Comparison of ENCODE assay signal across 8 mouse cellular contexts in the genomic region with DNA sequence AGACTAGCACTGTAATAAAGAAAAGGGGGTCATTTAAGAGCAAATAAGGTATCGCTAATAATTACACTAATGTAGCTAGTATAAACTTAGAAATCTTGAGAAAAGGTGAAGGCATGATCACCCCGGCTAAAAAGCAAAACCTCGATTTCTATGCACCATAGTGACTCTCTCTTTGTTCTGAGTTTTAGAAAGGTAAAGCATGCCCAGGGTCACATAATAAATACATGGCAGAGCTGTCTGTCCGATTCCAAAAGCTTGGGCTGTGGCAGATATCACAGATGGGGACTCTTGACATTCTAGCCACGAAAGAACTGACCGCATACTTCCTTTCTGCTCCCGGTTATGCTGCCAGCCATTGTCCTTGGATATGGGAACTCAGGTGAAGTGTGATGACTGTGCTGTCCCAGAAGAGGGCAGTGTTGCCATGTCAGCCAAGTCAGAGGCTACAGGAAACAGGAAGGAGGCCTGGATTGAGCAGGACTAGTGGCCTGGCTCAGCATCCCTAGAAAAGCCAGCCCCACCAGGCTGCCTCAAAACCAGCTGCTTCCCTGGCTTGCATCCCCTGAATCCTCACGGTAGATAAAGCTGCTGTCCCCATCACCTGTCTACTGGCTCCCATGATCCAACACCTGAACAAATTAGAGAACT.
DNase-seq lines count a peak whose midpoint lies in the region; ATAC-seq and TF ChIP-seq lines count a peak whose summit lies in the region.

No protein-coding gene starts in this region.

- no peaks in the 10 kb centered on the region for H3K27me3 ChIP-seq in embryonic facial prominence, embryonic 10.5 days (replicated peaks; ENCODE audit: low read depth, poor library complexity, severe bottlenecking)
- no peaks in the 10 kb centered on the region for H3K27me3 ChIP-seq in hindbrain, embryonic 15.5 days
- H3K27me3 ChIP-seq in liver, postnatal 0 days (ENCODE audit: insufficient read depth, low read length) = no peaks in the 10 kb centered on the region

- no peak overlapping the region for H3K4me2 ChIP-seq in hindbrain, embryonic 15.5 days
- H3K4me2 ChIP-seq in liver, postnatal 0 days (ENCODE audit: low read depth, low read length) = no peak overlapping the region

- 45% methylated on average over 8 of the region's 8 CpGs for WGBS in embryonic facial prominence, embryonic 10.5 days
- WGBS in hindbrain, embryonic 15.5 days = 40% methylated on average over 8 of the region's 8 CpGs
- WGBS in liver, postnatal 0 days (ENCODE audit: insufficient replicate concordance) = 30% methylated on average over 8 of the region's 8 CpGs

- no peaks in the 10 kb centered on the region for H3K9me3 ChIP-seq in embryonic facial prominence, embryonic 10.5 days
- no peaks in the 10 kb centered on the region for H3K9me3 ChIP-seq in hindbrain, embryonic 15.5 days
- no peaks in the 10 kb centered on the region for H3K9me3 ChIP-seq in liver, postnatal 0 days (ENCODE audit: low read length)

- TF ChIP-seq CTCF in gastrocnemius, adult 2 months (IDR thresholded peaks at IDR 0.05) = peak; percentile 47
- peak; percentile 49 for TF ChIP-seq CTCF in liver, postnatal 0 days (IDR thresholded peaks at IDR 0.05; ENCODE audit: low read depth)

- H3K4me3 ChIP-seq in gastrocnemius, adult 2 months = no peak overlapping the region
- no peak overlapping the region for H3K4me3 ChIP-seq in embryonic facial prominence, embryonic 10.5 days
- no peak overlapping the region for H3K4me3 ChIP-seq in hindbrain, embryonic 15.5 days
- H3K4me3 ChIP-seq in liver, postnatal 0 days (ENCODE audit: low read depth, low read length) = no peak overlapping the region

- no peak overlapping the region for H3K27ac ChIP-seq in gastrocnemius, adult 2 months
- H3K27ac ChIP-seq in embryonic facial prominence, embryonic 10.5 days (replicated peaks) = no peak overlapping the region
- H3K27ac ChIP-seq in hindbrain, embryonic 15.5 days (replicated peaks) = peak overlapping the region; percentile 64
- H3K27ac ChIP-seq in liver, postnatal 0 days (ENCODE audit: low read depth) = no peak overlapping the region

- no peak for DNase-seq in gastrocnemius, adult 2 months
- DNase-seq in gastrocnemius, postnatal 14 days = no peak
- DNase-seq in adrenal gland, adult 2 months = peak; percentile 12
- DNase-seq in embryonic facial prominence, embryonic 10.5 days (ENCODE audit: low spot score) = peak; percentile 66
- peak; percentile 11 for DNase-seq in liver, postnatal 0 days
- peak; percentile 79 for DNase-seq in retina, embryonic 14.5 days (ENCODE audit: low spot score)

- no peaks in the 10 kb centered on the region for H3K36me3 ChIP-seq in embryonic facial prominence, embryonic 10.5 days (replicated peaks)
- H3K36me3 ChIP-seq in hindbrain, embryonic 15.5 days = no peaks in the 10 kb centered on the region
- no peaks in the 10 kb centered on the region for H3K36me3 ChIP-seq in liver, postnatal 0 days (replicated peaks; ENCODE audit: insufficient read depth, low read length)

- peak; percentile 91 for ATAC-seq in hindbrain, embryonic 15.5 days (ENCODE audit: low FRiP score, low read depth)
- ATAC-seq in liver, postnatal 0 days = no peak
- ATAC-seq in megakaryocyte progenitor cell, adult 5-6 weeks (replicated peaks; ENCODE audit: poor library complexity) = no peak

- H3K9ac ChIP-seq in hindbrain, embryonic 15.5 days = no peak overlapping the region
- H3K9ac ChIP-seq in liver, postnatal 0 days (replicated peaks) = no peak overlapping the region

- TF ChIP-seq EP300 in liver, postnatal 0 days (IDR thresholded peaks at IDR 0.05; ENCODE audit: low read depth) = no peak

- intact Hi-C loops in gastrocnemius, adult 2 months (cut with DNase I) = no loop called here
- intact Hi-C loops in gastrocnemius, postnatal 14 days (cut with DNase I; ENCODE audit: low total_unique reads) = no loop called here

- H3K4me1 ChIP-seq in embryonic facial prominence, embryonic 10.5 days = 0 out of 2 replicates have a peak, but pooled peaks cover 3% of the 10 kb centered on the region
- H3K4me1 ChIP-seq in hindbrain, embryonic 15.5 days (replicated peaks) = peaks cover 11% of the 10 kb centered on the region; the same call in 1 of the 2 replicates
- no peaks in the 10 kb centered on the region for H3K4me1 ChIP-seq in liver, postnatal 0 days (ENCODE audit: insufficient read depth)

Comparison
In these comparisons a context has a peak if more than half of its experiments do, and no peak if none do; other contexts are left out.
1. DNase-seq: peak in adrenal gland, adult 2 months (single experiment), embryonic facial prominence, embryonic 10.5 days (single experiment), liver, postnatal 0 days (single experiment) and retina, embryonic 14.5 days (single experiment); none in gastrocnemius, adult 2 months (single experiment) and gastrocnemius, postnatal 14 days (single experiment).